Mouse (Mus musculus): Measurements from ENCODE around the gene Rapgef2. TPM values are rescaled to one million over a fixed set of nuclear protein-coding genes. Genes with fewer than 3 reads are reported as not detected.

The Rapgef2 gene
- polyA plus RNA-seq, 2 experiments, result 1.2 TPM

GRCm38 (mm10) chr3:79103604-79104003 lies 182.7 kb downstream of the Rapgef2 start:
- Histone ChIP-seq H3K27me3 (ENCODE audit: control insufficient read depth, insufficient read depth, low read length) (no peaks in the 10 kb centered on the region), H3K4me1 (replicated peaks; ENCODE audit: control insufficient read depth in 2 of 2, insufficient read depth in 2 of 2, low read length in 1 of 2) (no peaks in the 10 kb centered on the region), H3K36me3 (replicated peaks; ENCODE audit: control insufficient read depth, insufficient read depth, low read depth) (no peaks in the 10 kb centered on the region), H3K9ac (replicated peaks) (no peak overlapping the region), H3K4me3 (ENCODE audit: insufficient read depth in 1 of 2, low read depth in 2 of 2, low read length in 2 of 2) (no peak overlapping the region), H3K9me3 (ENCODE audit: control insufficient read depth, low read length) (no peaks in the 10 kb centered on the region), H3K4me2 (ENCODE audit: low read depth) (no peak overlapping the region), H3K27ac (no peak overlapping the region)
- TF ChIP-seq EP300 (IDR thresholded peaks at IDR 0.05; ENCODE audit: low read depth) (no peak), CTCF (IDR thresholded peaks at IDR 0.05; ENCODE audit: low read depth) (no peak)
- 73% methylated on average over 9 of the region's 9 CpGs for WGBS (ENCODE audit: insufficient replicate concordance)
- no peak for ATAC-seq (ENCODE audit: insufficient read depth)
- no peak for DNase-seq (ENCODE audit: low read depth in 3 of 3, low spot score in 3 of 3)

- no peaks in the 10 kb centered on the region for H3K27me3 ChIP-seq (ENCODE audit: control insufficient read depth, insufficient read depth, low read length)
- H3K4me2 ChIP-seq (ENCODE audit: low read depth), result no peak overlapping the region
- 57% methylated on average over 6 of the region's 6 CpGs for WGBS (ENCODE audit: insufficient replicate concordance)
- no peak for DNase-seq (ENCODE audit: low read depth in 3 of 3, low spot score in 3 of 3)
- no peaks in the 10 kb centered on the region for H3K36me3 ChIP-seq (replicated peaks; ENCODE audit: control insufficient read depth, insufficient read depth, low read depth)
- TF ChIP-seq CTCF (IDR thresholded peaks at IDR 0.05; ENCODE audit: low read depth) (no peak), EP300 (IDR thresholded peaks at IDR 0.05; ENCODE audit: low read depth) (no peak)
- no peaks in the 10 kb centered on the region for H3K4me1 ChIP-seq (replicated peaks; ENCODE audit: control insufficient read depth in 2 of 2, insufficient read depth in 2 of 2, low read length in 1 of 2)
- H3K9ac ChIP-seq (replicated peaks), result no peak overlapping the region
- no peaks in the 10 kb centered on the region for H3K9me3 ChIP-seq (ENCODE audit: control insufficient read depth, low read length)
- H3K27ac ChIP-seq, result no peak overlapping the region
- no peak overlapping the region for H3K4me3 ChIP-seq (ENCODE audit: insufficient read depth in 1 of 2, low read depth in 2 of 2, low read length in 2 of 2)
- ATAC-seq (ENCODE audit: insufficient read depth), result no peak
Measured at GRCm38 (mm10) chr3:79101737-79102136, 184.6 kb downstream of the Rapgef2 start.

- ATAC-seq (ENCODE audit: insufficient read depth), result no peak
- Histone ChIP-seq H3K4me1 (replicated peaks; ENCODE audit: control insufficient read depth in 2 of 2, insufficient read depth in 2 of 2, low read length in 1 of 2) (no peaks in the 10 kb centered on the region), H3K27me3 (ENCODE audit: control insufficient read depth, insufficient read depth, low read length) (no peaks in the 10 kb centered on the region), H3K27ac (no peak overlapping the region), H3K9me3 (ENCODE audit: control insufficient read depth, low read length) (no peaks in the 10 kb centered on the region), H3K4me2 (ENCODE audit: low read depth) (no peak overlapping the region), H3K4me3 (ENCODE audit: insufficient read depth in 1 of 2, low read depth in 2 of 2, low read length in 2 of 2) (no peak overlapping the region), H3K9ac (replicated peaks) (no peak overlapping the region), H3K36me3 (replicated peaks; ENCODE audit: control insufficient read depth, insufficient read depth, low read depth) (no peaks in the 10 kb centered on the region)
- DNase-seq (ENCODE audit: low read depth in 3 of 3, low spot score in 3 of 3), result no peak
- TF ChIP-seq EP300 (IDR thresholded peaks at IDR 0.05; ENCODE audit: low read depth) (no peak), CTCF (IDR thresholded peaks at IDR 0.05; ENCODE audit: low read depth) (no peak)
- WGBS (ENCODE audit: insufficient replicate concordance), result 65% methylated on average over 7 of the region's 7 CpGs
Measured at GRCm38 (mm10) chr3:79100831-79101230, 185.5 kb downstream of the Rapgef2 start.

GRCm38 (mm10) chr3:79089091-79089490 lies 197.2 kb downstream of the Rapgef2 start:
- Histone ChIP-seq H3K4me3 (ENCODE audit: insufficient read depth in 1 of 2, low read depth in 2 of 2, low read length in 2 of 2) (no peak overlapping the region), H3K27me3 (ENCODE audit: control insufficient read depth, insufficient read depth, low read length) (no peaks in the 10 kb centered on the region), H3K36me3 (replicated peaks; ENCODE audit: control insufficient read depth, insufficient read depth, low read depth) (no peaks in the 10 kb centered on the region), H3K4me2 (ENCODE audit: low read depth) (no peak overlapping the region), H3K27ac (no peak overlapping the region), H3K9ac (replicated peaks) (no peak overlapping the region), H3K4me1 (replicated peaks; ENCODE audit: control insufficient read depth in 2 of 2, insufficient read depth in 2 of 2, low read length in 1 of 2) (no peaks in the 10 kb centered on the region), H3K9me3 (ENCODE audit: control insufficient read depth, low read length) (no peaks in the 10 kb centered on the region)
- DNase-seq (ENCODE audit: low read depth in 3 of 3, low spot score in 3 of 3), result no peak
- no peak for ATAC-seq (ENCODE audit: insufficient read depth)
- TF ChIP-seq EP300 (IDR thresholded peaks at IDR 0.05; ENCODE audit: low read depth), result no peak
- no peak for TF ChIP-seq CTCF (IDR thresholded peaks at IDR 0.05; ENCODE audit: low read depth)
- WGBS (ENCODE audit: insufficient replicate concordance), result 73% methylated on average over 7 of the region's 7 CpGs

GRCm38 (mm10) chr3:79088461-79088860 lies 197.9 kb downstream of the Rapgef2 start:
- Histone ChIP-seq H3K4me3 (ENCODE audit: insufficient read depth in 1 of 2, low read depth in 2 of 2, low read length in 2 of 2) (no peak overlapping the region), H3K4me1 (replicated peaks; ENCODE audit: control insufficient read depth in 2 of 2, insufficient read depth in 2 of 2, low read length in 1 of 2) (no peaks in the 10 kb centered on the region), H3K27me3 (ENCODE audit: control insufficient read depth, insufficient read depth, low read length) (no peaks in the 10 kb centered on the region), H3K9me3 (ENCODE audit: control insufficient read depth, low read length) (no peaks in the 10 kb centered on the region), H3K9ac (replicated peaks) (no peak overlapping the region), H3K27ac (no peak overlapping the region), H3K4me2 (ENCODE audit: low read depth) (no peak overlapping the region), H3K36me3 (replicated peaks; ENCODE audit: control insufficient read depth, insufficient read depth, low read depth) (no peaks in the 10 kb centered on the region)
- no peak for ATAC-seq (ENCODE audit: insufficient read depth)
- DNase-seq (ENCODE audit: low read depth in 3 of 3, low spot score in 3 of 3), result no peak
- 78% methylated on average over 5 of the region's 5 CpGs for WGBS (ENCODE audit: insufficient replicate concordance)
- TF ChIP-seq EP300 (IDR thresholded peaks at IDR 0.05; ENCODE audit: low read depth), result no peak

Measured in liver, embryonic 14.5 days (tissue).